Mouse (Mus musculus) frontal cortex, adult (tissue): ENCODE results near the gene Lrrfip1.

Source experiments
- ATAC-seq: cut with Nextera tagmentation; 2 replicates; pipeline ENCODE4 v1.9.2; 2017; ENCODE audit warnings: mild to moderate bottlenecking, moderate library complexity, mixed read lengths; ENCODE audit not compliant: low TSS enrichment

Gene Lrrfip1

GRCm38 (mm10) chr1:91137036-91137435, 138.5 kb downstream of the Lrrfip1 start:
- ATAC-seq: no peak

- ATAC-seq: no peak
Observed at GRCm38 (mm10) chr1:91144813-91145212, 146.3 kb downstream of the Lrrfip1 start, which contains the start of gene Rbm44. Rbm44 (plus strand) TSS chr1:91145089.

GRCm38 (mm10) chr1:91151509-91151908, 153.0 kb downstream of the Lrrfip1 start:
- ATAC-seq: no peak

- peak; percentile 64; the same call in 1 of the 2 replicates for ATAC-seq
Observed at GRCm38 (mm10) chr1:91166798-91167197, 168.3 kb downstream of the Lrrfip1 start.

- ATAC-seq: no peak
Observed at GRCm38 (mm10) chr1:91169157-91169556, 170.6 kb downstream of the Lrrfip1 start.

GRCm38 (mm10) chr1:91174796-91175195, 176.3 kb downstream of the Lrrfip1 start:
- no peak for ATAC-seq

GRCm38 (mm10) chr1:91176026-91176425, 177.5 kb downstream of the Lrrfip1 start:
- no peak for ATAC-seq

GRCm38 (mm10) chr1:91176871-91177270, 178.3 kb downstream of the Lrrfip1 start:
- ATAC-seq: no peak
